Mouse (Mus musculus) bone marrow, adult 2 months (tissue): Measurements from ENCODE around the gene Dock8.

Experiments used
- CTCF ChIP-seq: fragments of 200-500 bp; IDR thresholded peaks from 2 replicates; pipeline ENCODE4 v1.5.1; 2011; ENCODE audit warnings: low read length, control low read depth; ENCODE audit not compliant: control insufficient read depth, insufficient read depth
- POLR2A ChIP-seq: fragments of 200-500 bp; IDR thresholded peaks from 2 replicates; pipeline ENCODE4 v1.6.1; 2011; ENCODE audit warnings: low read depth, mild to moderate bottlenecking, control low read depth, low read length, borderline replicate concordance; ENCODE audit not compliant: control insufficient read depth

DNA sequence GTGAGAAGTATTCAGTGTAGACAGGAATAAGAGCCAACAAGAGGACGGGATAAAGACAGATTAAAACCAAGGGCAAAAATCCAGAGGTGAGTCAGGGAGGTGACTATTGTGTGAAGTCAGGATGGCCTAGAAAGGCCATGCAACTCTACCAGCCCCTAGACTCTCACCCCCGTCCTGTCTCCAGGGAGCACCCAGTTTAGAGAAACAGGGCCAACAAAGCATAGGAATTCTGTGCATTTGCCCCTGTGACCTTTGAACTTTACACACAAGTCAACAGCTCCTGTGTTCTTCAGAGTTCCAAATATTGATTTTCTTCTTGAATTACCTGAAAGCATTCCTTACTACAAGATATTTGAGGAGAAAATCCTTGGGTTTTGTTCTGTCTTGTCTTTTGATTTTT is 117.6 kb downstream of the Dock8 start:
- TF ChIP-seq CTCF (no peak), POLR2A (no peak)
